Mouse (Mus musculus): Measurements from ENCODE around the gene Cep350. TPM values are rescaled to one million over a fixed set of nuclear protein-coding genes. Genes with fewer than 3 reads are reported as not detected.

Cep350 gene
- polyA plus RNA-seq (2012; rRNA removed; ENCODE audit: low replicate concordance), result 4.8 and 7.1 TPM in 2 replicates

GRCm38 (mm10) chr1:155973068-155973718, at the start of gene Cep350:
TSS of gene Cep350 (minus strand) at chr1:155973255.

GRCm38 (mm10) chr1:155812581-155813499, 160.2 kb downstream of the Cep350 start, which contains the start of gene Qsox1:
TSS of gene Qsox1 (minus strand) at chr1:155812889.

Other genes with a start within 250 kb of the Cep350 start
- not detected in 2 replicates for gene Lhx4, start 221.6 kb downstream of the Cep350 start, polyA plus RNA-seq (2012; rRNA removed; ENCODE audit: low replicate concordance)
- gene Qsox1, start 160.4 kb downstream of the Cep350 start, polyA plus RNA-seq (2012; rRNA removed; ENCODE audit: low replicate concordance), result 137 and 140 TPM in 2 replicates
- 50.8 and 97.2 TPM in 2 replicates for gene Tor1aip2, start 62.1 kb upstream of the Cep350 start, polyA plus RNA-seq (2012; rRNA removed; ENCODE audit: low replicate concordance)
- gene Tor1aip1, start 63.2 kb upstream of the Cep350 start, polyA plus RNA-seq (2012; rRNA removed; ENCODE audit: low replicate concordance), result 30.6 and 38.0 TPM in 2 replicates
- not detected in 2 replicates for gene Fam163a, start 231.8 kb upstream of the Cep350 start, polyA plus RNA-seq (2012; rRNA removed; ENCODE audit: low replicate concordance)